Mouse (Mus musculus) forebrain, embryonic 16.5 days (tissue): ENCODE results near the gene Plcb4. TPM values are rescaled to one million over a fixed set of nuclear protein-coding genes. Genes with fewer than 3 reads are reported as not detected.

ENCODE experiments used
- ATAC-seq: fragments of 200-750 bp; cut with Nextera tagmentation; 2 replicates; pipeline ENCODE4 v1.8.0; 2017; ENCODE audit warnings: mild to moderate bottlenecking, moderate library complexity
- H3K27ac ChIP-seq: fragments of 300-500 bp; sonication (generic); 2 replicates; pipeline ENCODE4 v1.5.1; 2014; ENCODE audit warnings: low read length, control low read depth
- H3K27me3 ChIP-seq: fragments of 300-500 bp; sonication (generic); replicated peaks from 2 replicates; pipeline ENCODE4 v1.6.1; 2014; ENCODE audit warnings: low read length; ENCODE audit not compliant: control insufficient read depth, insufficient read depth
- H3K36me3 ChIP-seq: fragments of 300-500 bp; sonication (generic); 2 replicates; pipeline ENCODE4 v1.6.1; 2014; ENCODE audit not compliant: control insufficient read depth, insufficient read depth
- H3K4me1 ChIP-seq: fragments of 300-500 bp; sonication (generic); replicated peaks from 2 replicates; pipeline ENCODE4 v1.6.1; 2014; ENCODE audit warnings: low read length; ENCODE audit not compliant: control insufficient read depth, insufficient read depth
- H3K4me2 ChIP-seq: fragments of 300-500 bp; sonication (generic); 2 replicates; pipeline ENCODE4 v1.6.1; 2014; ENCODE audit warnings: mild to moderate bottlenecking, low read length, control low read depth
- H3K4me3 ChIP-seq: fragments of 300-500 bp; sonication (generic); replicated peaks from 2 replicates; pipeline ENCODE4 v1.5.1; 2014; ENCODE audit warnings: mild to moderate bottlenecking, low read length, control low read depth
- H3K9ac ChIP-seq: fragments of 300-500 bp; sonication (generic); replicated peaks from 2 replicates; pipeline ENCODE4 v1.6.1; 2014; ENCODE audit warnings: low read depth, low read length, control low read depth
- H3K9me3 ChIP-seq: fragments of 300-500 bp; sonication (generic); 2 replicates; pipeline ENCODE4 v1.6.1; 2016; ENCODE audit warnings: low read length; ENCODE audit not compliant: control insufficient read depth
- WGBS: fragments of 180-500 bp; shearing (Covaris S2); extraction: QIAGEN DNeasy Blood & Tissue Kit; methylation state at CpG from one replicate; pipeline ENCODE4 v1.1.7; 2014; 5-methylcytosine and 5-hydroxymethylcytosine counted together
- polyA plus RNA-seq: library from polyadenylated mRNA; unstranded; fragments of >200 nt; fragmentation: Nextera tagmentation; extraction: Ambion mirVana; gene quantifications from 2 replicates; pipeline ENCODE4 v1.2.1, GENCODE M21; 2015

Plcb4 gene
- polyA plus RNA-seq, 1 experiment from 2014 or later = 19.7 TPM

- no peaks in the 10 kb centered on the region for H3K27me3 ChIP-seq
- no peak overlapping the region for H3K27ac ChIP-seq
- H3K36me3 ChIP-seq = no peaks in the 10 kb centered on the region
- H3K4me3 ChIP-seq = no peak overlapping the region
- no peaks in the 10 kb centered on the region for H3K9me3 ChIP-seq
- no peak for ATAC-seq
- no peak overlapping the region for H3K9ac ChIP-seq
- 74% methylated on average over 9 of the region's 9 CpGs for WGBS
- H3K4me2 ChIP-seq = no peak overlapping the region
- peaks cover 10% of the 10 kb centered on the region for H3K4me1 ChIP-seq
These were observed 144.2 kb downstream of the Plcb4 start for GRCm38 (mm10) chr2:135802878-135803450.

GRCm38 (mm10) chr2:135805748-135806685 lies 147.2 kb downstream of the Plcb4 start:
- ATAC-seq = no peak
- Histone ChIP-seq H3K4me1 (peaks cover 4% of the 10 kb centered on the region; the same call in 1 of the 2 replicates), H3K9ac (no peak overlapping the region), H3K9me3 (no peaks in the 10 kb centered on the region), H3K4me3 (no peak overlapping the region), H3K36me3 (no peaks in the 10 kb centered on the region), H3K27ac (no peak overlapping the region), H3K27me3 (no peaks in the 10 kb centered on the region), H3K4me2 (no peak overlapping the region)
- WGBS = 91% methylated on average over 15 of the region's 15 CpGs

- WGBS = 85% methylated on average over 4 of the region's 4 CpGs
- ATAC-seq = no peak
These were observed 149.5 kb downstream of the Plcb4 start for GRCm38 (mm10) chr2:135808342-135808741.

GRCm38 (mm10) chr2:135810841-135811240 lies 152.0 kb downstream of the Plcb4 start:
- Histone ChIP-seq H3K4me1 (no peaks in the 10 kb centered on the region), H3K27me3 (no peaks in the 10 kb centered on the region), H3K36me3 (no peaks in the 10 kb centered on the region), H3K9me3 (no peaks in the 10 kb centered on the region), H3K4me3 (no peak overlapping the region), H3K27ac (no peak overlapping the region), H3K9ac (no peak overlapping the region), H3K4me2 (no peak overlapping the region)
- no peak for ATAC-seq
- 90% methylated on average over 6 of the region's 6 CpGs for WGBS

More at GRCm38 (mm10) chr2:135808342-135808741, 149.5 kb downstream of the Plcb4 start:
- Histone ChIP-seq H3K9me3 (no peaks in the 10 kb centered on the region), H3K4me2 (no peak overlapping the region), H3K4me3 (no peak overlapping the region), H3K27ac (no peak overlapping the region), H3K36me3 (no peaks in the 10 kb centered on the region), H3K9ac (no peak overlapping the region), H3K27me3 (no peaks in the 10 kb centered on the region), H3K4me1 (no peaks in the 10 kb centered on the region)

GRCm38 (mm10) chr2:135811453-135812101 lies 152.8 kb downstream of the Plcb4 start:
- no peak for ATAC-seq

DNA sequence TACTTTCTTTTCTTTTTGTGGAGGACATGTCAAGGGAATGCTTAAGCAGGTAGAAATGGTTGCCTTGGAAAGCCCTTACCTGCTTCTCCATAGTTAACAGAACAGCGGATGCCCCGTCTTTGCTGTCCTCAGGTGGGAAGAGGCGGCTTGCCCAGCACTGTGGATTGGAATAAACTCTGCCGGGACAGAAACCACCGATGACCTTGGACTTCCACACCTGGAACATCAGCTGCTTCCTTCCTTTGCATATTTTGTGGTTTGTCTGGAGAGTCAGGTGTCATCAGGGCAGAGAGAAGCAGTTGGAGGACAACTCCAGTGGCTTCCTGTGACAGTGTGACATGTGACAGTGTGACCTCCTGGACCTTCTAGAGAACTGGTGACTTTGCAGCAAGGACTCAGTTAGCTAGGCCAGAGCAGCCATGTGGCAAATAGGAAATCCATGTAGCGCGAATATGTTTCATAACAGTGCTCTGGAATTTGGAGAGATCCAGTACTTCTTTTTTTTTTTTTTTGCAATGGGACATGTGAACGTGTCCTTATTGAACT lies 154.0 kb downstream of the Plcb4 start:
- ATAC-seq = no peak

More at GRCm38 (mm10) chr2:135811453-135812101, 152.8 kb downstream of the Plcb4 start:
- H3K27ac ChIP-seq = no peak overlapping the region
- H3K27me3 ChIP-seq = no peaks in the 10 kb centered on the region
- H3K9me3 ChIP-seq = no peaks in the 10 kb centered on the region
- no peaks in the 10 kb centered on the region for H3K4me1 ChIP-seq
- no peak overlapping the region for H3K4me2 ChIP-seq
- 91% methylated on average over 5 of the region's 5 CpGs for WGBS
- H3K36me3 ChIP-seq = no peaks in the 10 kb centered on the region
- H3K4me3 ChIP-seq = no peak overlapping the region
- no peak overlapping the region for H3K9ac ChIP-seq

DNA sequence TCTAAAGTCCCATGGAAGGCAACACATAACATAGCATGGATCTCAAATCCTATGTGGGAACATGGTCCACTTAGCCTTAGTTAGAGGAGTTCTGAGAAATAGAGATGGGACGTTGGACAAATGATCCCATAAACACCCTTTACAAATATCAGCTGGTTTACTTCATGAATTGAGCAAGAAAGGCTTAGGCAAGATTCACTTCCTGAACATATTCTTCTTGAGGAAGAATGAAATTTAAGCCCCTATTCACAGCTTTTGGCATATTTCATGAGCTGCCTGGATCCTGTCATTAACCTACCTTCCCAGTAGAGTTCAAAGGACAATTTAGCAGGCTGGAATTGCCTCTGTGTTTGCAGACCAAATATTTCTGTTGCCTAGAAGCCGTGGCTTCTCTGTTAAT lies 161.9 kb downstream of the Plcb4 start:
- H3K36me3 ChIP-seq = no peaks in the 10 kb centered on the region
- no peak overlapping the region for H3K27ac ChIP-seq
- H3K9ac ChIP-seq = no peak overlapping the region
- no peak overlapping the region for H3K4me3 ChIP-seq
- no peaks in the 10 kb centered on the region for H3K9me3 ChIP-seq
- 52% methylated on average over 2 of the region's 2 CpGs for WGBS
- no peak overlapping the region for H3K4me2 ChIP-seq
- no peak for ATAC-seq
- no peaks in the 10 kb centered on the region for H3K27me3 ChIP-seq
- peaks cover 8% of the 10 kb centered on the region; the same call in 1 of the 2 replicates for H3K4me1 ChIP-seq

More for the DNA sequence above, 154.0 kb downstream of the Plcb4 start:
- Histone ChIP-seq H3K36me3 (no peaks in the 10 kb centered on the region), H3K4me2 (no peak overlapping the region), H3K4me3 (no peak overlapping the region), H3K27ac (no peak overlapping the region), H3K4me1 (0 out of 2 replicates have a peak, but pooled peaks cover 2% of the 10 kb centered on the region), H3K9me3 (no peaks in the 10 kb centered on the region), H3K27me3 (no peaks in the 10 kb centered on the region), H3K9ac (no peak overlapping the region)
- 95% methylated on average over 8 of the region's 8 CpGs for WGBS

DNA sequence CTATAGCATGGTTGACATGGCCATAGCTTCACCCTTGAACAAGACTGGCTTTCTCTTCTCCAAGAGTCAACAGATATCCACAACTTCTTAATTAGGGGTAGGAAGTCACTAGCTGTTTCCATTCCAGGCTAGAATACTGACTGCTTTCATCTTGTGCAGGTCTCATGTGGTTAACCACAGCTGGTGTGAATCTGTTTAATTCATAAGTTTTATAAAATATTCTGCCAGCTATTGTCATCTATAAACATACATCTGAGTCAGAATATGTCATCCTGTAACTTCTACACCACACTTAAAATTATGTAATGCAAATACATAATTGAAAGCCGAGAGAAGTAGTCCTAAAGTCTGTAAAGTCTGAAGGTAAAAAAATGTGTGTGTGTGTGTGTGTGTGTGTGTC lies 164.9 kb downstream of the Plcb4 start:
- Histone ChIP-seq H3K4me2 (no peak overlapping the region), H3K4me3 (no peak overlapping the region), H3K9ac (no peak overlapping the region), H3K9me3 (no peaks in the 10 kb centered on the region), H3K27ac (no peak overlapping the region), H3K4me1 (peaks cover 12% of the 10 kb centered on the region; the same call in 1 of the 2 replicates), H3K36me3 (no peaks in the 10 kb centered on the region), H3K27me3 (no peaks in the 10 kb centered on the region)
- no peak for ATAC-seq
- WGBS = 100% methylated on average over 1 of the region's 1 CpGs

DNA sequence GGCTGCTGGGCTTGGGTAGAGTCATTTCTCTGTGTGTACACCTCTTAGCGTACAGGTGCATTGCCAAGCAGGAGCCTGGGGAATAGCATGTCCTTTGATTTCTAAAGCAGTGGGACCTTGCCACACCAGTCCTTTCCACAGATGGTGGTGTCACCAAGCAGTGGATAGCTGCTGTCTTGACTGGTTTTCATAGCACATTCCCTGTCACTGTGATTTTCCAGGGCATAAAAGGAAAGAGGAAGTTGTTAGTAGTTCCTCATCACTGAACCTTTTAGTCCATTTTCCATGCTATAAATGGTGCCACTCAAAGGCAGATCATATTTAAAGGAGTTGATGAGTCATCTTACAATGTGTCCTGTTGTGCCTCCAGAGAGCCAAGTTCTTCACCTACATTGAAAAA lies 165.9 kb downstream of the Plcb4 start:
- Histone ChIP-seq H3K4me3 (no peak overlapping the region), H3K9me3 (no peaks in the 10 kb centered on the region), H3K36me3 (no peaks in the 10 kb centered on the region), H3K4me2 (no peak overlapping the region), H3K27me3 (no peaks in the 10 kb centered on the region), H3K4me1 (peaks cover 12% of the 10 kb centered on the region; the same call in 1 of the 2 replicates), H3K9ac (no peak overlapping the region), H3K27ac (no peak overlapping the region)
- WGBS = 93% methylated on average over 1 of the region's 1 CpGs
- ATAC-seq = no peak
